8 mouse cellular contexts compared by ENCODE assay signal in genomic region chr11:11115648-11116590, GRCm38 (mm10). TPM values are rescaled to one million over a fixed set of nuclear protein-coding genes. Genes with fewer than 3 reads are reported as not detected.
DNase-seq lines count a peak whose midpoint lies in the region; ATAC-seq and TF ChIP-seq lines count a peak whose summit lies in the region.

No protein-coding gene starts in this region.

- peak overlapping the region; percentile 13; the same call in 1 of the 2 replicates for H3K9ac ChIP-seq in kidney, embryonic 14.5 days (ENCODE audit: low read depth, low read length)
- peak overlapping the region; percentile 54 for H3K9ac ChIP-seq in forebrain, embryonic 15.5 days (replicated peaks)
- peak overlapping the region; percentile 56 for H3K9ac ChIP-seq in neural tube, embryonic 12.5 days

- TF ChIP-seq POLR2A in kidney, adult 2 months (IDR thresholded peaks at IDR 0.05; ENCODE audit: low read depth, low read length): no peak
- no peak for TF ChIP-seq POLR2A in thymus, adult 2 months (IDR thresholded peaks at IDR 0.05; ENCODE audit: control insufficient read depth, extremely low read depth, insufficient read depth, low read length, poor library complexity)

- H3K36me3 ChIP-seq in kidney, embryonic 14.5 days (ENCODE audit: control insufficient read depth, insufficient read depth, low read length): no peaks in the 10 kb centered on the region
- no peaks in the 10 kb centered on the region for H3K36me3 ChIP-seq in kidney, adult 2 months (ENCODE audit: control insufficient read depth, insufficient read depth, low read length)
- no peaks in the 10 kb centered on the region for H3K36me3 ChIP-seq in forebrain, embryonic 15.5 days
- no peaks in the 10 kb centered on the region for H3K36me3 ChIP-seq in neural tube, embryonic 12.5 days
- no peaks in the 10 kb centered on the region for H3K36me3 ChIP-seq in thymus, adult 2 months (ENCODE audit: control insufficient read depth, insufficient read depth, low read length)

- DNase-seq in kidney, adult 2 months: no peak
- DNase-seq in left cerebral cortex, postnatal 25 days (ENCODE audit: low spot score in 2 of 2): peak; percentile 35 to 44
- no peak for DNase-seq in thymus, adult 2 months
- DNase-seq in urinary bladder, adult 2 months (ENCODE audit: low spot score): no peak

- intact Hi-C loops in left cerebral cortex, postnatal 25 days (cut with DNase I): no loop called here

- H3K4me3 ChIP-seq in kidney, embryonic 14.5 days (ENCODE audit: low read length): peak overlapping the region; percentile 47
- H3K4me3 ChIP-seq in kidney, adult 2 months (ENCODE audit: insufficient read depth, low read depth, low read length): no peak overlapping the region
- peak overlapping the region; percentile 54 for H3K4me3 ChIP-seq in forebrain, embryonic 15.5 days
- peak overlapping the region; percentile 53 for H3K4me3 ChIP-seq in neural tube, embryonic 12.5 days
- no peak overlapping the region for H3K4me3 ChIP-seq in thymus, adult 2 months (ENCODE audit: control insufficient read depth, insufficient read depth, low read length)

- H3K9me3 ChIP-seq in kidney, embryonic 14.5 days (ENCODE audit: control insufficient read depth, low read length): peaks cover 2% of the 10 kb centered on the region; the same call in 1 of the 2 replicates
- H3K9me3 ChIP-seq in forebrain, embryonic 15.5 days: no peaks in the 10 kb centered on the region
- no peaks in the 10 kb centered on the region for H3K9me3 ChIP-seq in neural tube, embryonic 12.5 days

- H3K4me1 ChIP-seq in kidney, embryonic 14.5 days (ENCODE audit: control insufficient read depth, insufficient read depth, low read length): peaks cover 7% of the 10 kb centered on the region; the same call in 1 of the 2 replicates
- no peaks in the 10 kb centered on the region for H3K4me1 ChIP-seq in kidney, adult 2 months (ENCODE audit: control insufficient read depth, insufficient read depth, low read length)
- peaks cover 35% of the 10 kb centered on the region for H3K4me1 ChIP-seq in forebrain, embryonic 15.5 days
- H3K4me1 ChIP-seq in neural tube, embryonic 12.5 days: peaks cover 28% of the 10 kb centered on the region; the same call in 1 of the 2 replicates
- H3K4me1 ChIP-seq in thymus, adult 2 months (replicated peaks; ENCODE audit: control insufficient read depth, insufficient read depth, low read length): no peaks in the 10 kb centered on the region

- H3K4me2 ChIP-seq in kidney, embryonic 14.5 days (replicated peaks; ENCODE audit: low read depth, low read length): peak overlapping the region; percentile 87
- H3K4me2 ChIP-seq in forebrain, embryonic 15.5 days (replicated peaks): peak overlapping the region; percentile 89
- peak overlapping the region; percentile 87 for H3K4me2 ChIP-seq in neural tube, embryonic 12.5 days (replicated peaks)

- WGBS in kidney, embryonic 14.5 days: under 1% methylated on average over 89 of the region's 93 CpGs
- 1% methylated on average over 93 of the region's 93 CpGs for WGBS in kidney, adult 2 months
- under 1% methylated on average over 89 of the region's 93 CpGs for WGBS in forebrain, embryonic 15.5 days
- WGBS in neural tube, embryonic 12.5 days: under 1% methylated on average over 93 of the region's 93 CpGs
- WGBS in thymus, adult 2 months: 6% methylated on average over 93 of the region's 93 CpGs

- peaks cover 58% of the 10 kb centered on the region for H3K27me3 ChIP-seq in kidney, embryonic 14.5 days (ENCODE audit: control insufficient read depth, insufficient read depth, low read length)
- no peaks in the 10 kb centered on the region; the same call in 1 of the 2 replicates for H3K27me3 ChIP-seq in kidney, adult 2 months (replicated peaks; ENCODE audit: control insufficient read depth, insufficient read depth, low read length)
- H3K27me3 ChIP-seq in forebrain, embryonic 15.5 days: peaks cover 75% of the 10 kb centered on the region
- H3K27me3 ChIP-seq in neural tube, embryonic 12.5 days (replicated peaks): peaks cover 54% of the 10 kb centered on the region
- H3K27me3 ChIP-seq in thymus, adult 2 months (ENCODE audit: control insufficient read depth, insufficient read depth, low read length): no peaks in the 10 kb centered on the region; the same call in 1 of the 2 replicates

- no peak for TF ChIP-seq CTCF in kidney, adult 2 months (conservative IDR thresholded peaks at IDR 0.05; ENCODE audit: insufficient read depth, insufficient read length, low read depth, low read length)
- no peak for TF ChIP-seq CTCF in thymus, adult 2 months (IDR thresholded peaks at IDR 0.05; ENCODE audit: borderline replicate concordance, control insufficient read depth, extremely low read depth, insufficient read depth, low read length, poor library complexity)

- no peak overlapping the region for H3K27ac ChIP-seq in kidney, embryonic 14.5 days (ENCODE audit: low read depth, low read length)
- H3K27ac ChIP-seq in kidney, adult 2 months (ENCODE audit: insufficient read depth, low read depth, low read length): no peak overlapping the region
- H3K27ac ChIP-seq in forebrain, embryonic 15.5 days (replicated peaks): no peak overlapping the region
- H3K27ac ChIP-seq in neural tube, embryonic 12.5 days: no peak overlapping the region
- no peak overlapping the region for H3K27ac ChIP-seq in thymus, adult 2 months (ENCODE audit: control insufficient read depth, insufficient read depth, low read length)

- peak; percentile 81 for ATAC-seq in kidney, embryonic 14.5 days (ENCODE audit: low FRiP score, low TSS enrichment)
- peak; percentile 44; the same call in 1 of the 2 replicates for ATAC-seq in common myeloid progenitor, adult 5-6 weeks (replicated peaks; ENCODE audit: low read depth, poor library complexity, severe bottlenecking)
- peak; percentile 63 for ATAC-seq in forebrain, embryonic 15.5 days (replicated peaks)
- peak; percentile 78 for ATAC-seq in neural tube, embryonic 12.5 days (ENCODE audit: low FRiP score, low read depth)

RNA-seq across cellular contexts. Expression of gene Vwc2, which starts 1.9 kb away (rescaled TPM):
- polyA plus RNA-seq in kidney, embryonic 14.5 days (2014; fragmentation: Nextera tagmentation; extraction: Ambion mirVana): 0.62 and 1.3 TPM in 2 replicates
- 0.13 TPM in 1 of 2 replicates, not detected in the other for polyA plus RNA-seq in kidney, adult 2 months (2012; rRNA removed)
- total RNA-seq in common myeloid progenitor, adult 5-6 weeks (2017): 0.05 TPM in 1 of 2 replicates, not detected in the other
- 3.7 and 5.0 TPM in 2 replicates for polyA plus RNA-seq in forebrain, embryonic 15.5 days (2015; fragmentation: Nextera tagmentation; extraction: Ambion mirVana)
- 10 to 100 TPM in 1 of 2 experiments, 1 to 10 TPM in 1; 9.2 to 11.5 TPM for total RNA-seq in left cerebral cortex, postnatal 25 days (2021)
- polyA plus RNA-seq in neural tube, embryonic 12.5 days (2016; fragmentation: Nextera tagmentation; extraction: Ambion mirVana): 1.5 and 2.5 TPM in 2 replicates
- 0.18 and 0.20 TPM in 2 replicates for polyA plus RNA-seq in thymus, adult 2 months (2012; rRNA removed)
- polyA plus RNA-seq in urinary bladder, adult 2 months (2012; rRNA removed): 4.4 and 4.6 TPM in 2 replicates

Comparison
In these comparisons a context has a peak if more than half of its experiments do, and no peak if none do; other contexts are left out.
1. H3K4me3 ChIP-seq: peak in kidney, embryonic 14.5 days (single experiment), forebrain, embryonic 15.5 days (single experiment) and neural tube, embryonic 12.5 days (single experiment); none in kidney, adult 2 months (single experiment) and thymus, adult 2 months (single experiment).
2. DNase-seq: peak in left cerebral cortex, postnatal 25 days (2 of 2); none in kidney, adult 2 months (single experiment), thymus, adult 2 months (single experiment) and urinary bladder, adult 2 months (single experiment).
3. Peak in every context shown above with its lines, with median percentiles within 50 percentile points of each other: ATAC-seq, H3K4me2 ChIP-seq and H3K9ac ChIP-seq.